Mouse (Mus musculus) left cerebral cortex, postnatal 25 days (tissue): ENCODE results near the gene Vipr2. TPM values are rescaled to one million over a fixed set of nuclear protein-coding genes. Genes with fewer than 3 reads are reported as not detected.

Experiments
- DNase-seq, 2 experiments: peaks; one replicate each; pipeline ENCODE4 v3.0.0; 2022; ENCODE audit warnings: low spot score in 2 of 2, mixed read lengths in 1 of 2
- intact Hi-C: fragments of 180-260 bp; cut with DNase I; formaldehyde crosslinking; loops from one replicate; pipeline ENCODE4 v1.15.1; 2025
- total RNA-seq, 2 experiments: library from RNA; stranded (reverse); gene quantifications; 2 replicates each; pipeline ENCODE4 v1.2.3; 2021

Vipr2 gene
- under 1 TPM; 0.71 to 0.80 TPM for total RNA-seq

GRCm38 (mm10) chr12:116077074-116077854 lies at the start of gene Vipr2:
Gene Vipr2 (plus strand): TSS chr12:116077726.
- no peak for DNase-seq
- intact Hi-C loops: no loop called here

- intact Hi-C loops: no loop called here
Measured at GRCm38 (mm10) chr12:116028095-116028494, 49.4 kb upstream of the Vipr2 start.

GRCm38 (mm10) chr12:116035346-116035745 lies 42.2 kb upstream of the Vipr2 start:
- intact Hi-C loops: no loop called here
- DNase-seq: no peak

More at GRCm38 (mm10) chr12:116028095-116028494, 49.4 kb upstream of the Vipr2 start:
- no peak for DNase-seq

DNA sequence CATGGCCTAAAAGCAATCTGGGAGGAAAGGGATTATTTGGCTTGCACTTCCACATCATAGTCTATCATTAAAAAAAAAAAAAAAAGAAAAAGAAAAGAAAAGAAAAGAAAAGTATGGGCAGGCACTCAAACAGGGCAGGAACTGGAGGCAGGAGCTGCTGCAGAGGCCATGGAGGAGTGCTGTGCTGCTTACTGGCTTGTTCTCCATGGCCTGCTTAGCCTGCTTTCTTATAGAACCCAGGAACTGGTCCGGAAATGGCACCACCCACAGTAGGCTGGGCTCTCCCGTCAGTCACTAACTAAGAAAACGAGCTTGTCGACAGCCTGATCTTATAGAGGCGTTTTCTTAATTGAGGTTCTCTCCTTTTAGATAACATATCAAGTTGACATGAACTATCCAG lies 32.7 kb upstream of the Vipr2 start:
- no peak for DNase-seq
- intact Hi-C loops: no loop called here

DNA sequence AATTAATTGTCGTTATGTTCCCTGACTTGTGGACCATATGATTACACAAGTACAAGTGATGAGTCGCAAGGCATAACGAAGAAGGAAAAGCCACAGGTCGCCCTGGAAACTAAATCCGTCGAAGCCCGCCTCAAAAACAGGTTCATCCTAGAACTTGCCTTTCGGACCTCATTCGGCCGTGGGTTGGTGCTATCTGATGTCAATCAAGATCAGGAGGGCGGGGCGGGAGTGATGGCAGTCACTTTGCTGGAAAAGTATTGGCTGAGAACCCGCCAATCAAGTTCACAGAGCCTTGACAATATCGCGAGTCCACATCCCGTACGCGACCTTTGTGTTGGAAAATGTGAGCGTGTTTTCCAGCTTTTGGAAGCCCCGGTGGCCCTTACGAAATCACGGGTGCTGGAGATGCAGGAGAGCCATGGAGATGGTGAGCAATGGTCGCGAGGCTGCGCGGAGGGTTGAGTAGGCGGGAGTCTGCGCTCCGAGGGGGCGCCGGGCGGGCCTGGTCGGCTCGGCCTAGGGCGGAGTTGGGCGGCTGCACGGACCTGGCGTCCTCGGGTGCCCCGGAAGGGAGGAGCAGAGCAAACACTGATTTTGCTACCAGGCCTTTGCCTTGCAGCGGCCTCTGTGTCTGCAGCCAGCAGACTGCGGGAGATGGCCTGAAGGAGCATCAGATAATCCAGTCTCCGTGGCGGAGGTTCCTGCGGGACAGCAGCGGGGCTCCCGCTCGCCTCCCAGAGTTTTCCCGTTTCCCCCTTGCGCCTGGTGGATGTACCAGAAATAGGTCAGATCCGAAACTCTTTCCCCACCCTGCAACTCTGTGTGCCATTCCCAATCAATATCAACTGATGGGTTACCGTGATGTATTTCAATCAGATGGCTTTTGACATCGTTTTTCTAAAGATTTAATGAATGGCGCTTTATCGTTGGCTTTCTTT lies 29.8 kb upstream of the Vipr2 start, which contains the start of gene Zfp386:
TSS of gene Zfp386 (plus strand) at position 285 of the 938 bp plus-strand sequence.
- intact Hi-C loops: no loop called here
- DNase-seq: peak; percentile 99

- intact Hi-C loops: no loop called here
- DNase-seq: no peak
Measured at GRCm38 (mm10) chr12:116048766-116049165, 28.8 kb upstream of the Vipr2 start.

DNA sequence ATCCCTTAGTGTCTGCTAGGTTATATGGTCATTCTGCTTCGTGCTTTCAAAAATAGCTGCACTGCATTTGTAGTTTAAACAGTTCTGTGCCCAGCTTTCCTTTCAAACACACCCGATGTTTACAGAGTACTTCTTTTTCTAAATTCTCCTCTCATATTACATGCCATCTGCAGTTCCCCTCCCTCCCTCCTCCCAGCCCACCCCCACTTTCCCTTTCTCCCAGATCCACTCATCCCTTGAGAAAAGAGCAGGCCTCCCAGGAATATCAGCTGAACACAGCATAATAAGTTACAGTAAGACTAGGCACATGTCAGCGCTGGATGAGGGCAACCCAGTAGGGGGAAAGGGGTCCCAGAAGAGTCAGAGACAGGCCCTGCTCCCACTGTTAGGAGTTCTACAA lies 28.3 kb upstream of the Vipr2 start:
- no peak for DNase-seq
- intact Hi-C loops: no loop called here

GRCm38 (mm10) chr12:116049701-116050100 lies 27.8 kb upstream of the Vipr2 start:
- intact Hi-C loops: no loop called here
- DNase-seq: no peak

GRCm38 (mm10) chr12:116054342-116054741 lies 23.2 kb upstream of the Vipr2 start:
- DNase-seq: no peak
- intact Hi-C loops: no loop called here

DNA sequence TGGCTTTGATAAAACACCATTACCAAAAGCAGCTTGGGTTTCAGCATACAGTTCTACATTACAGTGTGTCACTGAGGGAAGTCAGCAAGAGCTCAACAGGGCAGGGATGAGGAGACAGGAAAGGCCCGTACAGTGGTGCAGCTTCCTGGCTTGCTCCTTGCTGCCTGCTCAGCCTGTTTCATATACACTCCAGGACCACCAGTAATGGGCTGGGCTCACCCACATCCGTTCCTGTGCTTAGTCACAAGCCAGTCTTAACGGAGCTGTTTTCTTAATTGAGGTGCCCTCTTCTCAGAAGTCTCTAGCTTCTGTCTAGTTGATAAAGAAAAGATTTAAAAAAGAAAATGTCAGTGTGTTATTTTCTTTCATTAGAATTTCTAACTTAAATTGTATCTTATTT lies 21.4 kb upstream of the Vipr2 start:
- DNase-seq: no peak
- intact Hi-C loops: no loop called here

GRCm38 (mm10) chr12:116061561-116062193 lies 15.8 kb upstream of the Vipr2 start:
- DNase-seq: no peak
- intact Hi-C loops: no loop called here

DNA sequence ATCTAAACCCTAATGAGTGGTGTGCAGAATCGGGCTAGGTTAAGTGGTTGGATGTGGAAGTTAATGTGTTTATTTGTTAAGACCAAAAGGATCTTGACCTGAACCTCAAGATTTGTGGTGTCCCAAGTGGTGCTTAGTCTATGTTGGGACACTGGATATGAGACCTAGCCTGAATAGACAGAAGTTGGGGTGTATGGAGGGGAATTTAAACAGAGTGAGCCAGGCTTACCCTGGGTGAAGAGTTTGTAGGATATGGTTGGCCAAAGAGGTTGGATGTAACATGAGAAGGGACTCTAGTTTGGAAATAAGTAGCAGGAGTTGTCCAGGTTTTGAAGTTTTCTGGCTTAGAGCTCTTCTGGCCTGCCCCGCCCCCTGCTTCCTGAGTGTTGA lies 15.3 kb upstream of the Vipr2 start:
- intact Hi-C loops: no loop called here
- DNase-seq: no peak

- no peak for DNase-seq
- intact Hi-C loops: no loop called here
Measured at GRCm38 (mm10) chr12:116063020-116063419, 14.5 kb upstream of the Vipr2 start.

DNA sequence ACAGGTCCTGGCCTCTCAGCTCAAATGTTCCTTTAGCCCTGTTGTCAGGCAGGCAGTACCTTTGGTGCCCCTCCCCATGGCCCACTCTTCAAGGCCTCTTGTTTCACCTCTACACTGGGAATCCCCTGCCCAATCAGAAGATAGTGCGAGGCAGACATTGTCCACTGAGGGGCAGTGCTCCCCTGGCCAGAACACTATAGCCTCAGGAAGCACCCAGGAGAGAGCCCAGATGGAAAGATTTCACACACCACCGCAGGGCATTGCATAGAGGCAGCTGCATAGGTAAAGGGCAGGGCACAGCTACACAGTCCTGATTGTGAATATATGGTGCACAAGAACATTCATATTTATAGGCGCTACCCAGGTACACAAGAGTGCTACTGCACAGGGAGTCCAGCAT lies 6.5 kb upstream of the Vipr2 start:
- DNase-seq: peak; percentile 53
- intact Hi-C loops: loop anchor here (1.0 kb wide), 1 partner anchor 131 kb away; no protein-coding TSS in a partner anchor

GRCm38 (mm10) chr12:116077855-116078366 lies 385 bp downstream of the Vipr2 start:
- intact Hi-C loops: no loop called here
- no peak for DNase-seq

- no peak for DNase-seq
- intact Hi-C loops: no loop called here
Measured at GRCm38 (mm10) chr12:116083125-116083524, 5.6 kb downstream of the Vipr2 start.

- intact Hi-C loops: no loop called here
- DNase-seq: no peak
Measured at GRCm38 (mm10) chr12:116084294-116084693, 6.8 kb downstream of the Vipr2 start.

- intact Hi-C loops: no loop called here
Measured at GRCm38 (mm10) chr12:116086951-116087600, 9.6 kb downstream of the Vipr2 start.

DNA sequence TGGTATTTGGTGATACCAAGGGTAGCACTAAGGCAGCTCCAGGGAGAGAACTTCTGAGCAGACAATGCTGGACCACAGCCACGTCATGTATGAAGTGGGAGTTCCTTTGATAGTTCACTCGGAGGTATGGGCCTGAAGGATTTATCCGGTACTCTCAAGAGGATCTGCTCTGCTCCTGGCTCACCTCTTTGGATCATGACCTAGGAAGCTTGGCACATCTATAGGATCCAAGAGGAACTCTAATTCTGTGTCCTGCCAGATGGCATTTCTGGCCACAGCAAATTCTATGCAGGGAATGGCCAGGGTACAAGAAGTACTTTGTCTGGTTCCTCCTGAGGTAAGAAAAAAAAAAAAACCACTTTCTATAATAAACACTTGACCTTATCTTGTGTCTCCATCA lies 12.3 kb downstream of the Vipr2 start:
- intact Hi-C loops: no loop called here
- no peak for DNase-seq

More at GRCm38 (mm10) chr12:116086951-116087600, 9.6 kb downstream of the Vipr2 start:
- no peak for DNase-seq
